Mouse (Mus musculus) olfactory bulb, adult 2 months (tissue): Measurements from ENCODE around the gene Iah1.

Source experiments
- CTCF ChIP-seq: fragments of 200-500 bp; IDR thresholded peaks from 2 replicates; pipeline ENCODE4 v1.5.1; 2012; ENCODE audit warnings: low read depth, mild to moderate bottlenecking, low read length, moderate library complexity; ENCODE audit not compliant: insufficient read depth
- POLR2A ChIP-seq: fragments of 200-500 bp; IDR thresholded peaks from 2 replicates; pipeline ENCODE4 v1.6.1; 2012; ENCODE audit warnings: mild to moderate bottlenecking, low read depth, low read length, moderate library complexity; ENCODE audit not compliant: insufficient read depth

DNA sequence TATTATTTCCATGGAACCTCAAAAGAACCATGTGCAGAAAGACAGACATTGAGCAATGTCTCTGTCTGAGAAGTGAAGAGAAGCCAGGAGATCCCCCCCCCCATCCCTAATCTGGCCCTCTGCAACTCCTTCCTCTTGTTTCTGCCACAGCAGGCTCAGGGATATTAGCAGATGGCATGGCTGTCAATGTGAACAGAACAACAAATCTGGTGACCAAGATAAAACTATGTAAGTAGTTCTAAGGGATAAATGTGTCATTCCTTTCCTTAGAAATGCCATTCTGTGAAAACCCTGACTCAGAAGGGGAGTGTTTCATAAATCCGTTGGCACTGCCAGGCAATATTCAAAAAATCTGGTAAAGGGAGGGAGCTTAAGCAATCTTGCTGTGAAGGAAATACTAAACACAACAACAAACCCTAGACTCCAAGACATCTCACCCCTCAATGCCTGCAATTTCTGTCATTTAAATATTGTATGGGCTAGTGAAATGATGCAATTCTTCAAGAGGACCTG is 38.8 kb upstream of the Iah1 start:
- TF ChIP-seq POLR2A: no peak
- no peak for TF ChIP-seq CTCF
